Mouse (Mus musculus) CH12.LX (cell line): Measurements from ENCODE around the gene Cox14. TPM values are rescaled to one million over a fixed set of nuclear protein-coding genes. Genes with fewer than 3 reads are reported as not detected.

Experiments used
- DNase-seq: peaks from one replicate; pipeline ENCODE4 v3.0.0-alpha.2; 2013; ENCODE audit errors: extremely low read depth
- H3K27ac ChIP-seq: 2 replicates; pipeline ENCODE4 v1.5.1; 2012; ENCODE audit warnings: low read depth, mild to moderate bottlenecking, control low read depth, moderate library complexity; ENCODE audit not compliant: insufficient read depth
- H3K27me3 ChIP-seq: replicated peaks from 2 replicates; pipeline ENCODE3; 2012; ENCODE audit warnings: inconsistent platforms
- H3K36me3 ChIP-seq, 2 experiments: replicated peaks in 1 of 2; 2 replicates each; pipeline versions ENCODE3 to v1.6.1; 2012; ENCODE audit warnings: inconsistent platforms in 1 of 2, low read length in 1 of 2, mild to moderate bottlenecking in 1 of 2, mixed read lengths in 1 of 2, moderate library complexity in 1 of 2; ENCODE audit not compliant: control insufficient read depth in 1 of 2, insufficient read depth in 1 of 2
- H3K4me1 ChIP-seq, 2 experiments: 2 replicates each; pipeline ENCODE4 v1.6.1; 2012; ENCODE audit warnings: inconsistent platforms in 1 of 2, moderate library complexity in 1 of 2; ENCODE audit not compliant: insufficient read depth in 2 of 2, control insufficient read depth in 1 of 2
- H3K4me2 ChIP-seq: 2 replicates; pipeline ENCODE4 v1.6.1; 2012; ENCODE audit warnings: low read depth, mild to moderate bottlenecking, control low read depth; ENCODE audit not compliant: poor library complexity, insufficient read depth, severe bottlenecking
- H3K4me3 ChIP-seq, 3 experiments: fragments of 150-350 bp in 1 of 3; sonication (generic) in 1 of 3; replicated peaks in 1 of 3; 2 replicates each; pipeline versions ENCODE3 to v1.5.1; 2011 to 2012; ENCODE audit warnings: low read depth in 2 of 3, low read length in 2 of 3, mild to moderate bottlenecking in 2 of 3, moderate library complexity in 2 of 3, control low read depth in 1 of 3, improper control_type of control experiment in 1 of 3, inconsistent platforms in 1 of 3, mixed read lengths in 1 of 3; ENCODE audit not compliant: poor library complexity in 1 of 3
- H3K79me2 ChIP-seq: replicated peaks from 2 replicates; pipeline ENCODE4 v1.6.1; 2012; ENCODE audit warnings: mild to moderate bottlenecking, moderate library complexity; ENCODE audit not compliant: control insufficient read depth, poor library complexity, insufficient read depth, severe bottlenecking; ENCODE audit errors: extremely low read depth
- H3K9ac ChIP-seq: 2 replicates; pipeline ENCODE4 v1.6.1; 2012; ENCODE audit warnings: low read depth, mild to moderate bottlenecking, control low read depth, moderate library complexity; ENCODE audit not compliant: insufficient read depth
- H3K9me3 ChIP-seq: replicated peaks from 2 replicates; pipeline ENCODE3; 2012; ENCODE audit warnings: low read length, inconsistent platforms, mixed read lengths
- GABPA ChIP-seq: IDR thresholded peaks from 2 replicates; pipeline ENCODE4 v1.6.1; 2012; ENCODE audit warnings: low read depth, low read length, improper control_type of control experiment, inconsistent platforms; ENCODE audit not compliant: insufficient replicate concordance
- HCFC1 ChIP-seq: IDR thresholded peaks from 2 replicates; pipeline ENCODE4 v1.6.1; 2012; ENCODE audit warnings: low read depth, mild to moderate bottlenecking, inconsistent platforms, low read length, improper control_type of control experiment
- IRF4 ChIP-seq: IDR thresholded peaks from 2 replicates; pipeline ENCODE4 v1.6.1; 2014; ENCODE audit warnings: low read depth, mild to moderate bottlenecking, inconsistent platforms, low read length, improper control_type of control experiment
- JUN ChIP-seq: IDR thresholded peaks from 2 replicates; pipeline ENCODE4 v1.6.1; 2011; ENCODE audit warnings: low read depth, mild to moderate bottlenecking, low read length, improper control_type of control experiment, moderate library complexity; ENCODE audit not compliant: insufficient read depth
- MAFK ChIP-seq: IDR thresholded peaks from 2 replicates; pipeline ENCODE4 v1.6.1; 2011; ENCODE audit warnings: low read length, improper control_type of control experiment; ENCODE audit not compliant: insufficient replicate concordance
- MAZ ChIP-seq: IDR thresholded peaks from 2 replicates; pipeline ENCODE4 v1.6.1; 2012; ENCODE audit warnings: low read depth, mild to moderate bottlenecking, inconsistent platforms, low read length, improper control_type of control experiment, moderate library complexity
- MEF2A ChIP-seq: IDR thresholded peaks from 2 replicates; pipeline ENCODE4 v1.6.1; 2014; ENCODE audit warnings: low read depth, mild to moderate bottlenecking, inconsistent platforms, low read length, improper control_type of control experiment, borderline replicate concordance
- PAX5 ChIP-seq: IDR thresholded peaks from 2 replicates; pipeline ENCODE4 v1.6.1; 2012; ENCODE audit warnings: low read length, inconsistent platforms, mixed read lengths
- RAD21 ChIP-seq: IDR thresholded peaks from 2 replicates; pipeline ENCODE4 v1.6.1; 2011; ENCODE audit warnings: low read depth, mild to moderate bottlenecking, low read length, improper control_type of control experiment, moderate library complexity
- SIN3A ChIP-seq: IDR thresholded peaks from 2 replicates; pipeline ENCODE4 v1.6.1; 2012; ENCODE audit warnings: low read length, improper control_type of control experiment, inconsistent platforms
- TCF12 ChIP-seq: IDR thresholded peaks from 2 replicates; pipeline ENCODE4 v1.6.1; 2014; ENCODE audit warnings: low read depth, mild to moderate bottlenecking, inconsistent platforms, low read length, improper control_type of control experiment
- USF2 ChIP-seq: conservative IDR thresholded peaks from 2 replicates; pipeline ENCODE4 v1.6.1; 2011; ENCODE audit warnings: low read depth, low read length, improper control_type of control experiment
- ZNF384 ChIP-seq: IDR thresholded peaks from 2 replicates; pipeline ENCODE4 v1.6.1; 2012; ENCODE audit warnings: low read depth, low read length, improper control_type of control experiment, inconsistent platforms
- dilution Hi-C: fragments of 300-500 bp; cut with MboI; formaldehyde crosslinking; loops from 2 replicates; pipeline ENCODE4 v1.14.3; 2020; ENCODE audit warnings: low sequenced_read_pairs; ENCODE audit not compliant: extremely low pct_unique_long_range_greater_than_20kb, extremely low pct_ligation_motif_present
- in situ Hi-C: fragments of 300-500 bp; cut with MboI; formaldehyde crosslinking; loops from 3 replicates; pipeline ENCODE4 v1.14.3; 2019; ENCODE audit warnings: low sequenced_read_pairs, low pct_ligation_motif_present, low pct_unique_long_range_greater_than_20kb, mixed read lengths
- polyA plus RNA-seq: library from polyadenylated mRNA; unstranded; fragments of >175 nt; gene quantifications from 2 replicates; pipeline ENCODE4 v1.2.1, GENCODE M21; 2012; ENCODE audit warnings: low read depth; ENCODE audit not compliant: insufficient read length
- total RNA-seq, 2 experiments: library from RNA; depleted of rRNA; stranded (reverse); fragments of 300-350 nt in 1 of 2; fragments of >200 nt in 1 of 2; gene quantifications; 2 replicates each; pipeline ENCODE4 v1.2.3; 2012 to 2014

Gene Cox14
- total and polyA plus RNA-seq, 3 experiments = 98.8 to 140 (median 119) TPM

DNA sequence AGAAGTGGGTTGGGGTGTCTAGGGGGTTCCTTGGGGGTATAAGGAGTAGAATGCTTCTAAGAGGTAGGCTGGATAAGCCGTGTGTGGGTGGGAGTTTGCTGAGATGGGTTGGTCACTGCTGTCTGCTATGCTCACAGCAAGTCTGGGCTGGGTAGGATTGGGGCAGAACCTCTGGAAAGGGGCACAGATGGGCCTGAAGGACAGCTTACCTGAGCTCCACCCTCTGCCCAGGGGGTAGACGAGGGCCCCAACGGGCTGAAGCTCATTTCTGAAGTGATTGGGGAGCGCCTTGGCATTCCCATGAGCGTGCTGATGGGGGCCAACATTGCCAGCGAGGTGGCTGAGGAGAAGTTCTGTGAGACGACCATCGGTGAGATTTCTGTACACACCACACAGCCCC lies 5.6 kb upstream of the Cox14 start:
- H3K4me1 ChIP-seq = peaks cover 4 to 17% of the 10 kb centered on the region in 2 experiments; a peak in 2 of 4 replicates
- TF ChIP-seq USF2 (no peak), GABPA (no peak)

DNA sequence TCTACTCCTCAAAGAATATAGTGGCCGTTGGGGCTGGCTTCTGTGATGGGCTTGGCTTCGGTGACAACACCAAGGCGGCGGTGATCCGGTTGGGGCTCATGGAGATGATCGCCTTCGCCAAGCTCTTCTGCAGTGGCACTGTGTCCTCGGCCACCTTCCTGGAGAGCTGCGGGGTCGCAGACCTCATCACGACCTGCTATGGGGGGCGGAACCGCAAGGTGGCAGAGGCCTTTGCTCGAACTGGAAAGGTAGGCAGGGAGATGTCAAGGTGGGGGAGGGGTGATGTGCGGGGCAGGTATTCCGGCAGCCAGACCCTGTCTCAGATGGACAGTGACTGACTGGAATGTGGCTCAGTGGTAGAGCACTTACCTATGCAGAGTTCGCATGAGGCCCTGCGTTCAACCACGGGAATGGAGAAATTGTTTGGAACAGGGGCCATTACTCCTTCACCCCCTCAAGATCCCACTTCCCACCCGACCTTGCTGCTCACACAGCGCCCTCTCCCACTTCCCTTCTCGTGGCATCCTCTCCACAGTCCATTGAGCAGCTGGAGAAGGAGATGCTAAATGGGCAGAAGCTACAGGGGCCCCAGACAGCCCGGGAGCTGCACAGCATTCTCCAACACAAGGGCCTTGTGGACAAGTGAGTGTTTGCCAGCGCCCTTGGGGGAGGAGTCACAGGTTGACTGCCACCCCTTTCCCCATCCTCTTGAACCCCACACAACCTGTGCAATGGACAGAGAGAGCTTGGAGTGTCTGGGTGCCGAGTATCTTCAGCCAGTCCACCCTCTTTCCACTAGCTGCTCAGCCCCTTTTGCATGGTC lies 3.3 kb upstream of the Cox14 start:
- no peaks in the 10 kb centered on the region for H3K9me3 ChIP-seq
- peaks cover 11% of the 10 kb centered on the region; the same call in 1 of the 2 replicates for H3K79me2 ChIP-seq
- H3K4me2 ChIP-seq = no peak overlapping the region
- no peak for DNase-seq
- H3K27me3 ChIP-seq = no peaks in the 10 kb centered on the region
- in situ Hi-C loops (no loop called here), dilution Hi-C loops (no loop called here)
- H3K36me3 ChIP-seq = peaks cover 0 to 55% of the 10 kb centered on the region in 2 experiments
- no peak for TF ChIP-seq JUN
- TF ChIP-seq SIN3A = no peak
- no peak for TF ChIP-seq MAFK
- no peak for TF ChIP-seq PAX5
- TF ChIP-seq IRF4 = no peak
- TF ChIP-seq ZNF384 = no peak
- no peak for TF ChIP-seq RAD21
- TF ChIP-seq HCFC1 = no peak
- TF ChIP-seq MEF2A = no peak
- TF ChIP-seq MAZ = no peak
- no peak for TF ChIP-seq USF2
- no peak for TF ChIP-seq TCF12
- H3K4me1 ChIP-seq = peaks cover 4 to 17% of the 10 kb centered on the region in 2 experiments; a peak in 2 of 4 replicates
- no peak overlapping the region for H3K4me3 ChIP-seq
- no peak overlapping the region for H3K9ac ChIP-seq
- no peak overlapping the region for H3K27ac ChIP-seq

More for the DNA sequence above, 5.6 kb upstream of the Cox14 start:
- H3K79me2 ChIP-seq = no peaks in the 10 kb centered on the region
- H3K4me2 ChIP-seq = no peak overlapping the region
- no peaks in the 10 kb centered on the region for H3K9me3 ChIP-seq
- DNase-seq = no peak
- dilution Hi-C loops = no loop called here
- H3K9ac ChIP-seq = no peak overlapping the region
- H3K27ac ChIP-seq = no peak overlapping the region
- H3K4me3 ChIP-seq = no peak overlapping the region
- peaks cover 0 to 73% of the 10 kb centered on the region in 2 experiments for H3K36me3 ChIP-seq
- in situ Hi-C loops = no loop called here
- no peaks in the 10 kb centered on the region for H3K27me3 ChIP-seq
